Mouse (Mus musculus) cortical plate, adult 2 months (tissue): ENCODE results near the gene Gm9944.

Source experiments
- CTCF ChIP-seq: fragments of 200-500 bp; IDR thresholded peaks from 2 replicates; pipeline ENCODE4 v1.5.1; 2011; ENCODE audit warnings: mild to moderate bottlenecking, control low read depth, low read length; ENCODE audit not compliant: insufficient read depth; ENCODE audit errors: extremely low read depth
- POLR2A ChIP-seq: fragments of 200-500 bp; IDR thresholded peaks from 2 replicates; pipeline ENCODE4 v1.6.1; 2011; ENCODE audit warnings: mild to moderate bottlenecking, low read length, control low read depth; ENCODE audit not compliant: insufficient read depth; ENCODE audit errors: extremely low read depth

- TF ChIP-seq CTCF (no peak), POLR2A (no peak)
Measured at GRCm38 (mm10) chr4:144463656-144464055, 10.5 kb upstream of the Gm9944 start, which contains the start of gene Aadacl3.
